Mouse (Mus musculus) ES-Bruce4 (cell line): ENCODE results near the gene Rapgef4. TPM values are rescaled to one million over a fixed set of nuclear protein-coding genes. Genes with fewer than 3 reads are reported as not detected.

ENCODE experiments used
- H3K27ac ChIP-seq: 2 replicates; pipeline ENCODE4 v1.5.1; 2012; ENCODE audit warnings: low read length, inconsistent platforms; ENCODE audit not compliant: insufficient read depth
- H3K27me3 ChIP-seq: 2 replicates; pipeline ENCODE4 v1.6.1; 2012; ENCODE audit warnings: mild to moderate bottlenecking, low read length, inconsistent platforms; ENCODE audit not compliant: control insufficient read depth, poor library complexity, insufficient read depth, severe bottlenecking
- H3K36me3 ChIP-seq: 2 replicates; pipeline ENCODE4 v1.6.1; 2012; ENCODE audit warnings: inconsistent platforms, mild to moderate bottlenecking, low read length, moderate library complexity; ENCODE audit not compliant: control insufficient read depth, poor library complexity, insufficient read depth, severe bottlenecking
- H3K4me1 ChIP-seq: one replicate; pipeline ENCODE4 v1.8.1; 2011; ENCODE audit warnings: low read length; ENCODE audit not compliant: control insufficient read depth, insufficient read depth
- H3K4me3 ChIP-seq: 2 replicates; pipeline ENCODE4 v1.5.1; 2011; ENCODE audit warnings: low read depth, mild to moderate bottlenecking, low read length
- H3K9ac ChIP-seq: 2 replicates; pipeline ENCODE4 v1.6.1; 2012; ENCODE audit warnings: low read depth, mild to moderate bottlenecking, inconsistent platforms; ENCODE audit not compliant: poor library complexity, severe bottlenecking
- H3K9me3 ChIP-seq: replicated peaks from 2 replicates; pipeline ENCODE4 v1.6.1; 2012; ENCODE audit warnings: mild to moderate bottlenecking, low read length, inconsistent platforms; ENCODE audit not compliant: control insufficient read depth, poor library complexity, insufficient read depth, severe bottlenecking
- CTCF ChIP-seq: IDR thresholded peaks from one replicate; pipeline ENCODE4 v1.8.1; 2011; ENCODE audit warnings: low read depth, low read length
- EP300 ChIP-seq: IDR thresholded peaks from 2 replicates; pipeline ENCODE4 v1.6.1; 2011; ENCODE audit warnings: low read depth, low read length; ENCODE audit not compliant: insufficient read depth
- POLR2A ChIP-seq: IDR thresholded peaks from one replicate; pipeline ENCODE4 v1.8.1; 2011; ENCODE audit warnings: low read length; ENCODE audit not compliant: insufficient read depth
- polyA plus RNA-seq: library from polyadenylated mRNA; stranded (reverse); fragments of >200 nt; gene quantifications from 2 replicates; pipeline ENCODE4 v1.2.4, GENCODE M21; 2011; ENCODE audit warnings: low read depth; ENCODE audit not compliant: missing spikeins, insufficient read depth, insufficient read length

Gene Rapgef4
- polyA plus RNA-seq, 1 experiment, result not detected

DNA sequence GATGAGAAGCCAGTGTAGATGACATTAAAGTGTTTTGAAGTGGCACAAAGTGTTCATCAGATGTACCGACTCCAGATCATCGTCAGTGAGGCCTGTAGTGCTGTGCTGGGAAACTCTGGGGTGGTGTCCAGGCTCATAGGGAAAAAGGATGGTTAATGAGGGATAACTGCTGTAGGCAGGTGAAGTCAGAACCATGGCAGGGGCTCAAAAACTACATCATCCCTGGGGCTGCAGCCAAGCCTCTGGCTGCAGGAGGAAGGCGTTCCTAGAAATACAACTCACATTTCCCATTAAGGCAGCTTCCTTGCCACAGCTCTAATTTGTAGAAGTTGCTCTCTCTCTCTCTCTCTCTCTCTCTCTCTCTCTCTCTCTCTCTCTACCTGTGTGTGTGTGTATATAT is 22.6 kb upstream of the Rapgef4 start:
- TF ChIP-seq CTCF, result no peak
- TF ChIP-seq POLR2A, result no peak
- no peak for TF ChIP-seq EP300
- Histone ChIP-seq H3K27ac (no peak overlapping the region), H3K9me3 (no peaks in the 10 kb centered on the region), H3K36me3 (no peaks in the 10 kb centered on the region), H3K27me3 (no peaks in the 10 kb centered on the region), H3K4me3 (no peak overlapping the region), H3K9ac (no peak overlapping the region), H3K4me1 (no peaks in the 10 kb centered on the region)

DNA sequence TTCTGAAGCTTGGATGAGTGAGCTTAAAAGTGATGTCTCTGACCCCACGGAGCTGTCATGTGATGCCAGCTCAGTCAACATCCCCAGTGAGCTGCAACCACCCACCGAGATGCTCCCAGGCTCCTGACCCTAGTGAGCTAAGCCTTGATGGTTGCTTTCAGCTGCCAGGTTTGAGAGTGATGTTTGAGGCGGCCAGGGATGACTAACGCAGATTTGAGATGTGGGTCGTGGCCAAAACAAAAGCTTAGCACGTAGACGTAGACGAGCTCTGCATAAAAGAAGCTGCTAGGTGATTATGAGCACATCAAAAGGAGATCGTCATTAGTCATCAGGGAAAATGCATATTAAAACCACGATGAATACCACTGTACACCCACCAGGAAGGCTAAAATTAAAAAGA is 16.8 kb upstream of the Rapgef4 start:
- TF ChIP-seq EP300 (no peak), POLR2A (no peak), CTCF (no peak)
- no peak overlapping the region for H3K27ac ChIP-seq
- H3K36me3 ChIP-seq, result no peaks in the 10 kb centered on the region
- no peaks in the 10 kb centered on the region for H3K9me3 ChIP-seq
- H3K9ac ChIP-seq, result no peak overlapping the region
- no peaks in the 10 kb centered on the region for H3K27me3 ChIP-seq
- H3K4me3 ChIP-seq, result no peak overlapping the region
- H3K4me1 ChIP-seq, result no peaks in the 10 kb centered on the region

DNA sequence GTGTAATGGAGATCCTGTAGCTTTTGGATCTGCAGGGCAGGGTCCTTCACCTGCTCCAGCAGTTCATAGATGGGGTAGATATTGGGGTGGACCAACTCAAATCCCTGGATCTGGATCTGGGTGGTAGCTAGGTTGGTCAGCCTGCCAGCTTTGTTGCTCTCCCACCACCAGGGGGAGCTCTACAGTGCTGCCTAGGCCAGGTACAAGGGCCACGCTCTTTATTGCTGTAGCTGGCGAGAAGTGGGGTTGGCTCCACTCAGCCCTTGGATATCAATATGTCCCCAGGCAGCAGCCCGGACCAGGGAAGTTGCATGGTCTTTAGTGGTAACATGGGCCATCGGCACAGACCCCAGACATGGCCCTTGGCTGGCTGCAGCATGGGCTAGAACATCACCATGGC is 15.6 kb upstream of the Rapgef4 start:
- H3K9me3 ChIP-seq, result no peaks in the 10 kb centered on the region
- H3K4me3 ChIP-seq, result no peak overlapping the region
- H3K27me3 ChIP-seq, result no peaks in the 10 kb centered on the region
- TF ChIP-seq CTCF (peak; percentile 92), POLR2A (no peak), EP300 (no peak)
- H3K9ac ChIP-seq, result no peak overlapping the region
- no peaks in the 10 kb centered on the region for H3K36me3 ChIP-seq
- no peaks in the 10 kb centered on the region for H3K4me1 ChIP-seq
- H3K27ac ChIP-seq, result no peak overlapping the region

DNA sequence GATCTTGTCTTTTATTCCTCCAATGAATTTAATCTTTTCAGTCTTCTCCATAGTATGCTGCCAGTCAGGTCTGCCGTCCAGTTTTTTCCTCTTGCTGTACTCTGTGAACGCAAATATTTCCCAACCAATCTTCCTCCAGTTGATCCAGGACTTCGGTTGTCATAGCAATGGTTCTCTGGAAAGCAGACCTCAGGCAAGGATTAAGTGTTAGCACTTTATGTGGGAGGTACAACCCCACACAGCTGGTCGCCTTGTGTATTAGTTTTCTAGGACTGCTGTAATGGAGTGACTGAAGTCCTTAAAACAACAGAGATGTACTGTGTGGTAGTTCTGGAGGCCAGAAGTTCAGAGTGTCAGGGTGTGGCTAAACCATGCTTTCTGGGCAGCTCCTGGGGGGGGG is 14.3 kb upstream of the Rapgef4 start:
- TF ChIP-seq EP300, result no peak
- no peak for TF ChIP-seq CTCF
- no peak for TF ChIP-seq POLR2A
- H3K27me3 ChIP-seq, result no peaks in the 10 kb centered on the region
- no peaks in the 10 kb centered on the region for H3K36me3 ChIP-seq
- no peak overlapping the region for H3K4me3 ChIP-seq
- H3K27ac ChIP-seq, result no peak overlapping the region
- H3K9me3 ChIP-seq, result no peaks in the 10 kb centered on the region
- no peaks in the 10 kb centered on the region for H3K4me1 ChIP-seq
- H3K9ac ChIP-seq, result no peak overlapping the region

DNA sequence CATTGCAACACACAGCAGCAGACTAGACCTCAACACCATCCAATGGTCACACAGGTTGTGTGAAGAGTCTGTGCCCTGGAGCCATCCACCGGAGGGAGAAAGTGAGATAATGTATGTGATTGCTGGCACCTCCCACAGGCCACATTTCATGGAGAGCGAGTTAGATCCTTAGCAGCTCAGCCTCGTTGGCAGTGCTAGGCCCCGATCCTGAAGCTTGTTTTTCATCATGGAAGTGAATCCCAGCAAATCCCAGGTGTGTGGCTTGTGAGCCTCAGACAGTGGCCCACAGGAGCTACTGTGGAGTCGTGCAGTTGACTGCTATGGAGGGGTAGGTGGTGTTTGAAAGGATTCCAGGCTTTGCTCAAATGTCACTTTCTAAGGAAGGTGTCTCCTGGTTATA is 13.2 kb upstream of the Rapgef4 start:
- Histone ChIP-seq H3K9ac (no peak overlapping the region), H3K27ac (no peak overlapping the region), H3K4me1 (no peaks in the 10 kb centered on the region), H3K27me3 (no peaks in the 10 kb centered on the region), H3K36me3 (no peaks in the 10 kb centered on the region), H3K4me3 (no peak overlapping the region), H3K9me3 (no peaks in the 10 kb centered on the region)
- no peak for TF ChIP-seq POLR2A
- no peak for TF ChIP-seq EP300
- no peak for TF ChIP-seq CTCF

DNA sequence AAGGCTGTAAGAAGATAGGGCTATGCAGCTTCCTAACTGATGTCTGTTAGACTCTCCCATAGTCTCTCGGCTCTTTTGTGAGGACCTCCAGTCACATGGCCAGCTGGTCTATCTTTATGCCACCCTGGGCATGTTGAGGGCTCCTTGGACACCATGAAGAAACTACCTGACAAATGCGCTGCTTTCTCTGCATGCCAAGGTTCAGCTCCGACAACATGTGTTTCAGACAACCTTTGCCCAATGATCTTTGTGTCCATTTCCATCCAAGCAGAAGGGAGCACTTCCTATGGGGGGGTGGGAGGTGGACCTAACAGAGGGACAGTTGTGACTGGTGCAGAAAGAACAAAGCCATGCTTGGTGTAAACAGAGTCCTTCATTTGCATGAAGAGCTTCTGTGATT is 7.4 kb upstream of the Rapgef4 start:
- no peak overlapping the region for H3K4me3 ChIP-seq
- no peaks in the 10 kb centered on the region for H3K4me1 ChIP-seq
- no peaks in the 10 kb centered on the region for H3K36me3 ChIP-seq
- no peak overlapping the region for H3K9ac ChIP-seq
- H3K9me3 ChIP-seq, result no peaks in the 10 kb centered on the region
- H3K27me3 ChIP-seq, result 0 out of 2 replicates have a peak, but pooled peaks cover 1% of the 10 kb centered on the region
- no peak for TF ChIP-seq CTCF
- no peak for TF ChIP-seq EP300
- TF ChIP-seq POLR2A, result no peak
- H3K27ac ChIP-seq, result no peak overlapping the region
